Comparison of ENCODE assay signal across 8 mouse cellular contexts in the genomic region with DNA sequence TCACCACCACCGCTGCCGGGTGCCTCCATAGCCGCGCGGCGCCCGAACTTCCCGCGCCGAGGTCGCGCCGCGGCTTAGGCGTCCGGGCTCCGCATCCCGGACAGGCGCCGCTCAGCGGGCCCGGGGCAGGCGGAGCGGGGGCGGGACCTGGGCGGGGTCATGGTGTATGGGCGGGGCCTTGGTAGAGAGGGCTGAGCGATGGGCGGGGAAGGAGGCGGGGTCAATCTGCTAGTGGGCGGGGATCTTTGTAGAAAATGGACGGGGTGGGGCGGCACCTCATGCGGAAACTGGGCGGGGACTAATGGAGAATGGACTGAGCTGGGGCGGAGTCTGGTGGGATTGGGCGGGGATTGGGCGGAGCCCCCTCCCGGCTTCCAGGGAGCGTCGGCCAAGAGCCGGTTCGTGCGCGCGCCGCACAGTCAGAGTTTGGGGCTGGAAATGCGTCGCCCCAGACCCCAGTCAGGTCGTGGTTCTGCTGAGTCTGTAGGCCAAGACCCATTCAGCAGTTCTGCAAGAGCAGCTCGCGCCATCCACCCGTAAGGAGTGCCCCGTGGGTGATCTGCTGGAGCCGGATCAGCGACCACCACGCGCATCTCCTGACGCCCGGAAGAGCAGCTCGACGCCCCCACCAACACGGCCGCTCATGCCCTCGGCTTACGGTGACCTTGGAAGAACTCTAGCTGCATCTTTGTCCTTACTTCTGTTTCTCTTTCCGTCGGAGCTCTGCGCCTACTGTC. TPM values are rescaled to one million over a fixed set of nuclear protein-coding genes. Genes with fewer than 3 reads are reported as not detected.
DNase-seq lines count a peak whose midpoint lies in the region; ATAC-seq and TF ChIP-seq lines count a peak whose summit lies in the region.

A gene (minus strand): TSS at position 143 of the 737 bp plus-strand sequence.

- H3K27me3 ChIP-seq in C2C12 (ENCODE audit: control insufficient read depth, insufficient read depth, insufficient read length), result peaks cover 31% of the 10 kb centered on the region
- H3K27me3 ChIP-seq in erythroblast, embryonic 14.5 days (ENCODE audit: control insufficient read depth), result peaks cover 25% of the 10 kb centered on the region
- H3K27me3 ChIP-seq in heart, embryonic 10.5 days (ENCODE audit: insufficient read depth, poor library complexity, severe bottlenecking), result no peaks in the 10 kb centered on the region
- H3K27me3 ChIP-seq in kidney, embryonic 14.5 days (ENCODE audit: control insufficient read depth, insufficient read depth, low read length), result no peaks in the 10 kb centered on the region
- H3K27me3 ChIP-seq in limb, embryonic 14.5 days (ENCODE audit: control insufficient read depth, insufficient read depth, low read length), result no peaks in the 10 kb centered on the region
- H3K27me3 ChIP-seq in midbrain, embryonic 16.5 days (ENCODE audit: control insufficient read depth, insufficient read depth, low read depth, low read length), result no peaks in the 10 kb centered on the region
- no peaks in the 10 kb centered on the region for H3K27me3 ChIP-seq in spleen, adult 2 months (ENCODE audit: control insufficient read depth, insufficient read depth, low read length)

- H3K79me3 ChIP-seq in C2C12 (ENCODE audit: low read depth), result no peaks in the 10 kb centered on the region

- under 1% methylated on average over 68 of the region's 69 CpGs for WGBS in heart, embryonic 10.5 days
- under 1% methylated on average over 61 of the region's 69 CpGs for WGBS in kidney, embryonic 14.5 days
- WGBS in limb, embryonic 14.5 days, result 1% methylated on average over 62 of the region's 69 CpGs
- under 1% methylated on average over 58 of the region's 69 CpGs for WGBS in midbrain, embryonic 16.5 days
- 1% methylated on average over 66 of the region's 69 CpGs for WGBS in spleen, adult 2 months

- peak within 1 kb of the TSS; percentile 91 for H3K4me2 ChIP-seq in kidney, embryonic 14.5 days (replicated peaks; ENCODE audit: low read depth, low read length)
- peak within 1 kb of the TSS; percentile 93 for H3K4me2 ChIP-seq in limb, embryonic 14.5 days (replicated peaks; ENCODE audit: low read depth, low read length, severe bottlenecking)
- H3K4me2 ChIP-seq in midbrain, embryonic 16.5 days (ENCODE audit: low read length), result peak within 1 kb of the TSS; percentile 87

- no peak for TF ChIP-seq CTCF in C2C12 (IDR thresholded peaks at IDR 0.05; ENCODE audit: control insufficient read depth, insufficient read depth, insufficient read length)
- no peak for TF ChIP-seq CTCF in spleen, adult 2 months (IDR thresholded peaks at IDR 0.05; ENCODE audit: extremely low read depth, insufficient read depth, insufficient read length, insufficient replicate concordance)

- no peaks in the 10 kb centered on the region for H3K36me3 ChIP-seq in C2C12 (ENCODE audit: control insufficient read depth, insufficient read depth)
- H3K36me3 ChIP-seq in erythroblast, embryonic 14.5 days (ENCODE audit: control insufficient read depth), result peaks cover 24% of the 10 kb centered on the region
- H3K36me3 ChIP-seq in heart, embryonic 10.5 days, result no peaks in the 10 kb centered on the region
- no peaks in the 10 kb centered on the region for H3K36me3 ChIP-seq in kidney, embryonic 14.5 days (ENCODE audit: control insufficient read depth, insufficient read depth, low read length)
- no peaks in the 10 kb centered on the region for H3K36me3 ChIP-seq in limb, embryonic 14.5 days (ENCODE audit: control insufficient read depth, insufficient read depth, low read length)
- no peaks in the 10 kb centered on the region for H3K36me3 ChIP-seq in midbrain, embryonic 16.5 days (ENCODE audit: control insufficient read depth, insufficient read depth, low read length)
- H3K36me3 ChIP-seq in spleen, adult 2 months (ENCODE audit: control insufficient read depth, insufficient read depth, low read length), result no peaks in the 10 kb centered on the region

- H3K79me2 ChIP-seq in C2C12 (ENCODE audit: control insufficient read depth, insufficient read depth), result no peaks in the 10 kb centered on the region

- peak; percentile 91 for DNase-seq in brain, embryonic 18.5 days (ENCODE audit: low read depth, low spot score)
- DNase-seq in heart, embryonic 10.5 days (ENCODE audit: low spot score), result peak; percentile 100
- peak; percentile 98 for DNase-seq in limb, embryonic 14.5 days (ENCODE audit: low spot score)
- DNase-seq in spleen, adult 2 months (ENCODE audit: low read depth in 1 of 2, low spot score in 2 of 2), result peak; percentile 89 to 99

- H3K9ac ChIP-seq in kidney, embryonic 14.5 days (ENCODE audit: low read depth, low read length), result peak within 1 kb of the TSS; percentile 74
- H3K9ac ChIP-seq in limb, embryonic 14.5 days (ENCODE audit: low read depth, low read length, severe bottlenecking), result peak within 1 kb of the TSS; percentile 74
- peak within 1 kb of the TSS; percentile 72 for H3K9ac ChIP-seq in midbrain, embryonic 16.5 days (ENCODE audit: low read depth, low read length)

- ATAC-seq in kidney, embryonic 14.5 days (ENCODE audit: low FRiP score, low TSS enrichment), result peak; percentile 89
- ATAC-seq in limb, embryonic 14.5 days (ENCODE audit: low FRiP score, low read depth), result peak; percentile 96
- peak; percentile 86 for ATAC-seq in midbrain, embryonic 16.5 days

- peak within 1 kb of the TSS; percentile 91 for H3K27ac ChIP-seq in heart, embryonic 10.5 days
- H3K27ac ChIP-seq in kidney, embryonic 14.5 days (ENCODE audit: low read depth, low read length), result peak within 1 kb of the TSS; percentile 59; the same call in 1 of the 2 replicates
- H3K27ac ChIP-seq in limb, embryonic 14.5 days (replicated peaks; ENCODE audit: low read depth, low read length), result peak within 1 kb of the TSS; percentile 61
- peak within 1 kb of the TSS; percentile 65 for H3K27ac ChIP-seq in midbrain, embryonic 16.5 days (ENCODE audit: low read length)
- peak within 1 kb of the TSS; percentile 74 for H3K27ac ChIP-seq in spleen, adult 2 months (ENCODE audit: insufficient read depth, low read length)

- peak; percentile 66; the same call in 1 of the 2 replicates for TF ChIP-seq POLR2A in limb, embryonic 14.5 days (IDR thresholded peaks at IDR 0.05; ENCODE audit: borderline replicate concordance, extremely low read depth, insufficient read depth, insufficient read length)
- TF ChIP-seq POLR2A in spleen, adult 2 months (IDR thresholded peaks at IDR 0.05; ENCODE audit: low read depth, low read length), result peak; percentile 65

- H3K4me3 ChIP-seq in C2C12 (ENCODE audit: insufficient read depth, poor library complexity, severe bottlenecking), result no peak within 1 kb of the TSS
- peak within 1 kb of the TSS; percentile 96 for H3K4me3 ChIP-seq in erythroblast, embryonic 14.5 days (replicated peaks)
- H3K4me3 ChIP-seq in heart, embryonic 10.5 days, result peak within 1 kb of the TSS; percentile 85
- H3K4me3 ChIP-seq in kidney, embryonic 14.5 days (ENCODE audit: low read length), result peak within 1 kb of the TSS; percentile 70
- peak within 1 kb of the TSS; percentile 88 for H3K4me3 ChIP-seq in limb, embryonic 14.5 days (replicated peaks; ENCODE audit: low read length)
- peak within 1 kb of the TSS; percentile 71 for H3K4me3 ChIP-seq in midbrain, embryonic 16.5 days (ENCODE audit: low read depth, low read length)
- H3K4me3 ChIP-seq in spleen, adult 2 months (ENCODE audit: extremely low read depth, insufficient read depth, insufficient read length), result peak within 1 kb of the TSS; percentile 77

- no peaks in the 10 kb centered on the region for H3K9me3 ChIP-seq in erythroblast, embryonic 14.5 days (ENCODE audit: control insufficient read depth, low read length)
- no peaks in the 10 kb centered on the region for H3K9me3 ChIP-seq in heart, embryonic 10.5 days
- no peaks in the 10 kb centered on the region for H3K9me3 ChIP-seq in kidney, embryonic 14.5 days (ENCODE audit: control insufficient read depth, low read length)
- H3K9me3 ChIP-seq in limb, embryonic 14.5 days (ENCODE audit: control insufficient read depth, low read length), result no peaks in the 10 kb centered on the region
- H3K9me3 ChIP-seq in midbrain, embryonic 16.5 days (replicated peaks; ENCODE audit: control insufficient read depth, low read length, poor library complexity, severe bottlenecking), result no peaks in the 10 kb centered on the region

- H3ac ChIP-seq in C2C12 (ENCODE audit: control insufficient read depth, insufficient read length, low read depth), result peak within 1 kb of the TSS; percentile 64

- peaks cover 59% of the 10 kb centered on the region for H3K4me1 ChIP-seq in erythroblast, embryonic 14.5 days (ENCODE audit: control insufficient read depth)
- peaks cover 54% of the 10 kb centered on the region for H3K4me1 ChIP-seq in heart, embryonic 10.5 days
- H3K4me1 ChIP-seq in kidney, embryonic 14.5 days (ENCODE audit: control insufficient read depth, insufficient read depth, low read length), result peaks cover 25% of the 10 kb centered on the region
- peaks cover 24% of the 10 kb centered on the region for H3K4me1 ChIP-seq in limb, embryonic 14.5 days (ENCODE audit: control insufficient read depth, insufficient read depth, low read length)
- H3K4me1 ChIP-seq in midbrain, embryonic 16.5 days (ENCODE audit: control insufficient read depth, insufficient read depth, low read length), result peaks cover 16% of the 10 kb centered on the region
- H3K4me1 ChIP-seq in spleen, adult 2 months (ENCODE audit: control insufficient read depth, insufficient read depth, insufficient read length), result peaks cover 37% of the 10 kb centered on the region; the same call in 1 of the 2 replicates

TF ChIP-seq in C2C12, 6 proteins besides CTCF, POLR2A, EP300 and RAD21:
- no peak for TF ChIP-seq MYOG (IDR thresholded peaks at IDR 0.05; ENCODE audit: control insufficient read depth, extremely low read depth, insufficient read length)
- TF ChIP-seq CEBPB (IDR thresholded peaks at IDR 0.05; ENCODE audit: low read depth), result no peak
- TF ChIP-seq USF1 (IDR thresholded peaks at IDR 0.05; ENCODE audit: low read depth), result no peak
- no peak for TF ChIP-seq MAX (IDR thresholded peaks at IDR 0.05)
- no peak for TF ChIP-seq MYOD1 (IDR thresholded peaks at IDR 0.05; ENCODE audit: control insufficient read depth, insufficient read length, low read depth)
- no peak for TF ChIP-seq FOSL1 (IDR thresholded peaks at IDR 0.05; ENCODE audit: insufficient read depth, low read length, poor library complexity, severe bottlenecking)

RNA-seq across cellular contexts. Expression of the gene that starts here (rescaled TPM):
- 0.16 TPM for polyA plus RNA-seq in C2C12 (2012; fragmentation: generic; extraction: Trizol)
- 4.7 and 5.9 TPM in 2 replicates for polyA plus RNA-seq in erythroblast, embryonic 14.5 days (2012)
- polyA plus RNA-seq in heart, embryonic 10.5 days (2016; fragmentation: Nextera tagmentation; extraction: Ambion mirVana), result 10.9 and 13.2 TPM in 2 replicates
- 12.9 and 16.9 TPM in 2 replicates for polyA plus RNA-seq in kidney, embryonic 14.5 days (2014; fragmentation: Nextera tagmentation; extraction: Ambion mirVana)
- 27.9 and 38.5 TPM in 2 replicates for polyA plus RNA-seq in limb, embryonic 14.5 days (2012; rRNA removed)
- polyA plus RNA-seq in limb, embryonic 14.5 days (2014; fragmentation: Nextera tagmentation; extraction: Ambion mirVana), result 20.1 and 21.1 TPM in 2 replicates
- 19.3 and 22.0 TPM in 2 replicates for polyA plus RNA-seq in midbrain, embryonic 16.5 days (2015; fragmentation: Nextera tagmentation; extraction: Ambion mirVana)
- 123 and 154 TPM in 2 replicates for polyA plus RNA-seq in spleen, adult 2 months (2012; rRNA removed)
